Mouse (Mus musculus): ENCODE measurements around the gene Neu1.

DNA sequence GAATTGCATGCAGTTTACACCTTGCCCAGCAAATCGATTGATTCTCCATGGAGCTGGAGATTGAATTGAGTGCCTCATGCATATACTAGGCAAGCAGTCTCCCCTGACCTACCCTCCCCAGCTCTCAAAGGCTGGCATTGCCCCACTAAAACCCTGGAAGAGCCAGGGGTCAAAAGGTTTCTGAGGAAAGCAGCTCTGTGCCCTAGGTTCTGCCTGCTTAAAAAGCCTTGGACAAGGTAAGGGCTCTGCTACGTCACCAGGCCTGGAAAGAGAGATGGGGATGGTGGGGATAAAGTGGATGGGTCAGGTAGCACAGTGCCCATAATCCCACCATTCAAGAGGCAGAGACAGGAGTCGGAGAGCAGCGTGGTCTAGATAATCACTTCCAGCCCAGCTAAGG lies 23.8 kb downstream of the Neu1 start:
- TF ChIP-seq CTCF (IDR thresholded peaks at IDR 0.05; ENCODE audit: control insufficient read depth, insufficient read depth, insufficient read length), result no peak
- TF ChIP-seq FOSL1 (IDR thresholded peaks at IDR 0.05; ENCODE audit: insufficient read depth, low read length, poor library complexity, severe bottlenecking), result no peak
- TF ChIP-seq USF1 (IDR thresholded peaks at IDR 0.05; ENCODE audit: low read depth), result no peak
- no peak for TF ChIP-seq CEBPB (IDR thresholded peaks at IDR 0.05; ENCODE audit: low read depth)

Data from C2C12 (cell line).